ENCODE assay signal across 31 mouse cellular contexts in genomic region chr6:34694096-34694495, GRCm38 (mm10).
"Had no signal": no experiment of that assay in that cellular context is flagged by ENCODE, and none has a peak within 500 bp of the region (broad histone marks: within the 10 kb centered on the region; RNA-seq: fewer than 3 reads in every experiment).

No protein-coding gene starts in this region.

- H3K27ac ChIP-seq: heart, embryonic 10.5 days; heart, embryonic 13.5 days; heart, embryonic 15.5 days; hindbrain, embryonic 10.5 days; hindbrain, embryonic 12.5 days; hindbrain, embryonic 13.5 days; hindbrain, embryonic 14.5 days; hindbrain, embryonic 15.5 days; hindbrain, postnatal 0 days; intestine, embryonic 15.5 days; kidney, embryonic 15.5 days; kidney, postnatal 0 days; layer of hippocampus, adult 2 months; left cerebral cortex, adult 2 months had no signal

- H3K36me3 ChIP-seq: hindbrain, embryonic 10.5 days; hindbrain, embryonic 12.5 days; hindbrain, embryonic 13.5 days; hindbrain, embryonic 15.5 days; intestine, embryonic 15.5 days; kidney, embryonic 15.5 days had no signal

- H3K27me3 ChIP-seq: heart, embryonic 12.5 days; heart, embryonic 13.5 days; heart, embryonic 15.5 days; hindbrain, embryonic 12.5 days; hindbrain, embryonic 13.5 days; hindbrain, embryonic 15.5 days; intestine, embryonic 15.5 days; kidney, embryonic 15.5 days had no signal

- H3K4me1 ChIP-seq: hindbrain, embryonic 10.5 days; hindbrain, embryonic 12.5 days; hindbrain, embryonic 13.5 days; hindbrain, embryonic 15.5 days had no signal

- H3K9ac ChIP-seq: heart, embryonic 12.5 days; heart, embryonic 13.5 days; heart, embryonic 15.5 days; hindbrain, embryonic 12.5 days; hindbrain, embryonic 13.5 days; hindbrain, embryonic 14.5 days; hindbrain, embryonic 15.5 days; intestine, embryonic 15.5 days; kidney, embryonic 15.5 days had no signal

- DNase-seq: heart, postnatal 10 days; heart, postnatal 14 days; heart, postnatal 4 days; kidney, adult 11 months; kidney, adult 18-20 months; kidney, adult 2 months; kidney, adult 8-10 months; kidney, adult 9 months; kidney, postnatal 10 days; kidney, postnatal 14 days; kidney, postnatal 25 days; kidney, postnatal 36 days; kidney, postnatal 4 days; layer of hippocampus, adult 9-11 months; layer of hippocampus, postnatal 36 days had no signal

- H3K4me2 ChIP-seq: heart, embryonic 11.5 days; heart, embryonic 12.5 days; heart, embryonic 13.5 days; heart, embryonic 15.5 days; hindbrain, embryonic 12.5 days; hindbrain, embryonic 13.5 days; hindbrain, embryonic 14.5 days; hindbrain, embryonic 15.5 days; intestine, embryonic 15.5 days; kidney, embryonic 15.5 days had no signal

- H3K9me3 ChIP-seq: heart, embryonic 10.5 days; heart, embryonic 12.5 days; heart, embryonic 13.5 days; heart, embryonic 15.5 days; hindbrain, embryonic 10.5 days; hindbrain, embryonic 12.5 days; hindbrain, embryonic 13.5 days; hindbrain, embryonic 15.5 days; intestine, embryonic 15.5 days; kidney, embryonic 15.5 days had no signal

- H3K4me3 ChIP-seq: heart, embryonic 10.5 days; heart, embryonic 12.5 days; heart, embryonic 13.5 days; heart, embryonic 15.5 days; hindbrain, embryonic 10.5 days; hindbrain, embryonic 12.5 days; hindbrain, embryonic 13.5 days; hindbrain, embryonic 15.5 days; intestine, embryonic 15.5 days; kidney, embryonic 15.5 days; layer of hippocampus, adult 2 months; left cerebral cortex, adult 2 months had no signal
